Mouse (Mus musculus) liver, embryonic 14.5 days (tissue): ENCODE results near the gene Dtx2.
"Not testable (repeated sequence)": the region's sequence is repeated elsewhere in the genome, so short reads cannot be mapped to it uniquely, and the experiment has no call there.

Experiments
- CTCF ChIP-seq: IDR thresholded peaks from 2 replicates; pipeline ENCODE4 v1.5.1; 2016; ENCODE audit warnings: antibody characterized with exemption, low read depth, control low read depth
- EP300 ChIP-seq: IDR thresholded peaks from 2 replicates; pipeline ENCODE4 v1.6.1; 2016; ENCODE audit warnings: antibody characterized with exemption, low read depth

DNA sequence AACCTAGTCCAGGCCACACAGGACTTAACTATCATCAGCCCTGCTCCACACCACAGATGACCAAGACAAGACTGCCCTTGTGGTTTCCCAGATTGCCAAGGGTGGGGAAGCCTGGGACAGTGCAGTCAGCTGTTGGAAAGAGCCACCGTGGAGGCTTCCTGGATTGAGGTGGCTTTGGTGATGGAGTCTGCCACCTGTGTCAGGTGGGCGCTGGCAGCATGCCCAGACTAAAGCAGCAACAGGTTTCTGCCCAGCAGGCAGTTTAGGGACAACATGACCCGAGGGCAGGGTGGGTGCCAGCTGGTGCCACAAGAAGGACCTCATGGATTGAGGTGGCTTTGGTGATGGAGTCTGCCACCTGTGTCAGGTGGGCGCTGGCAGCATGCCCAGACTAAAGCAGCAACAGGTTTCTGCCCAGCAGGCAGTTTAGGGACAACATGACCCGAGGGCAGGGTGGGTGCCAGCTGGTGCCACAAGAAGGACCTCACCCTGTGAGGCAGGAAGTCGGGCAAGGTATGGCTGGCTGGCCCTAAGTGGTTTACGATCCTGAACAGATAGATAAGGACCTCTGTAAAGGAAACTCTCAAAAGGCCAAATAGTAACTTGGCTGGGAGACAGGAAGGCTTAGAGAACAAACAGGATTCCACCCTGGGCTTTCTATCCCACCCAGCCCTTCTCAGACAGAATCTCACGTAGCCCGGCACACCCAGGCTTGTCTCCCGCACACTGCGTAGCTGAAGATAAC is 72.0 kb downstream of the Dtx2 start:
- not testable (repeated sequence) for TF ChIP-seq CTCF, EP300
